Mouse (Mus musculus) forebrain, postnatal 0 days (tissue): ENCODE data around the gene Plekhg2. TPM values are rescaled to one million over a fixed set of nuclear protein-coding genes. Genes with fewer than 3 reads are reported as not detected.

Source experiments
- ATAC-seq: fragments of 200-750 bp; cut with Nextera tagmentation; 2 replicates; pipeline ENCODE4 v1.8.0; 2017; ENCODE audit warnings: mild to moderate bottlenecking, moderate library complexity
- DNase-seq: peaks from one replicate; pipeline ENCODE4 v3.0.0-alpha.2; 2015
- H3K27ac ChIP-seq: fragments of 300-500 bp; sonication (generic); 2 replicates; pipeline ENCODE4 v1.5.1; 2014; ENCODE audit warnings: low read depth, mild to moderate bottlenecking, antibody characterized with exemption, low read length, moderate library complexity, mixed read lengths
- H3K27me3 ChIP-seq: fragments of 300-500 bp; sonication (generic); 2 replicates; pipeline ENCODE4 v1.6.1; 2014; ENCODE audit warnings: mild to moderate bottlenecking, low read length, mixed read lengths; ENCODE audit not compliant: insufficient read depth
- H3K36me3 ChIP-seq: fragments of 300-500 bp; sonication (generic); 2 replicates; pipeline ENCODE4 v1.6.1; 2014; ENCODE audit warnings: mild to moderate bottlenecking, moderate library complexity; ENCODE audit not compliant: insufficient read depth
- H3K4me1 ChIP-seq: fragments of 300-500 bp; sonication (generic); 2 replicates; pipeline ENCODE4 v1.6.1; 2014; ENCODE audit warnings: antibody characterized with exemption; ENCODE audit not compliant: insufficient read depth
- H3K4me2 ChIP-seq: fragments of 300-500 bp; sonication (generic); 2 replicates; pipeline ENCODE4 v1.6.1; 2014; ENCODE audit warnings: low read depth, mild to moderate bottlenecking, moderate library complexity
- H3K4me3 ChIP-seq: fragments of 300-500 bp; sonication (generic); 2 replicates; pipeline ENCODE4 v1.5.1; 2014; ENCODE audit warnings: low read depth, low read length, mixed read lengths
- H3K9ac ChIP-seq: fragments of 300-500 bp; sonication (generic); 2 replicates; pipeline ENCODE4 v1.6.1; 2014; ENCODE audit warnings: mild to moderate bottlenecking
- H3K9me3 ChIP-seq: fragments of 300-500 bp; sonication (generic); 2 replicates; pipeline ENCODE4 v1.6.1; 2016; ENCODE audit warnings: low read length
- CTCF ChIP-seq: sonication (generic); IDR thresholded peaks from 2 replicates; pipeline ENCODE4 v1.5.1; 2016; ENCODE audit warnings: antibody characterized with exemption, control low read depth, low read depth
- WGBS: fragments of 180-500 bp; shearing (Covaris S2); extraction: QIAGEN DNeasy Blood & Tissue Kit; methylation state at CpG from one replicate; pipeline ENCODE4 v1.1.7; 2014; 5-methylcytosine and 5-hydroxymethylcytosine counted together
- polyA plus RNA-seq: library from polyadenylated mRNA; unstranded; fragments of >200 nt; fragmentation: Nextera tagmentation; extraction: Ambion mirVana; gene quantifications from 2 replicates; pipeline ENCODE4 v1.2.1, GENCODE M21; 2015
- total RNA-seq: library from RNA; depleted of rRNA; stranded (reverse); fragments of >200 nt; gene quantifications from 2 replicates; pipeline ENCODE4 v1.2.3, GENCODE M21; 2014; rRNA removed

The Plekhg2 gene
- total RNA-seq (20.3 and 25.7 TPM in 2 replicates), polyA plus RNA-seq (9.0 and 11.4 TPM in 2 replicates)

- ATAC-seq = peak; percentile 79
Observed at GRCm38 (mm10) chr7:28372251-28373108, at the start of gene Plekhg2. Gene Plekhg2, minus strand, starts transcription at chr7:28372599.

GRCm38 (mm10) chr7:28419416-28419815 is 47.0 kb upstream of the Plekhg2 start:
- TF ChIP-seq CTCF = no peak
- no peak overlapping the region for H3K4me2 ChIP-seq
- H3K4me1 ChIP-seq = no peaks in the 10 kb centered on the region
- WGBS = 97% methylated on average over 2 of the region's 2 CpGs
- DNase-seq (no peak), ATAC-seq (no peak)
- H3K27me3 ChIP-seq = no peaks in the 10 kb centered on the region
- H3K9ac ChIP-seq = no peak overlapping the region
- peaks cover 50% of the 10 kb centered on the region for H3K36me3 ChIP-seq
- H3K9me3 ChIP-seq = no peaks in the 10 kb centered on the region
- H3K27ac ChIP-seq = no peak overlapping the region
- H3K4me3 ChIP-seq = no peak overlapping the region

More at GRCm38 (mm10) chr7:28372251-28373108, at the start of gene Plekhg2:
- no peaks in the 10 kb centered on the region for H3K27me3 ChIP-seq
- H3K27ac ChIP-seq = peak within 1 kb of the TSS; percentile 71
- H3K9ac ChIP-seq = peak within 1 kb of the TSS; percentile 69
- WGBS = 2% methylated on average over 62 of the region's 66 CpGs
- H3K36me3 ChIP-seq = peaks cover 12% of the 10 kb centered on the region
- peak within 1 kb of the TSS; percentile 77 for H3K4me3 ChIP-seq
- H3K4me2 ChIP-seq = peak within 1 kb of the TSS; percentile 87
- no peaks in the 10 kb centered on the region for H3K9me3 ChIP-seq
- peak; percentile 61 for TF ChIP-seq CTCF
- DNase-seq = peak; percentile 97
- H3K4me1 ChIP-seq = peaks cover 20% of the 10 kb centered on the region

GRCm38 (mm10) chr7:28418096-28418670 is 45.8 kb upstream of the Plekhg2 start:
- no peak overlapping the region for H3K9ac ChIP-seq
- H3K4me2 ChIP-seq = no peak overlapping the region
- H3K27me3 ChIP-seq = no peaks in the 10 kb centered on the region
- H3K9me3 ChIP-seq = no peaks in the 10 kb centered on the region
- no peak for TF ChIP-seq CTCF
- no peak overlapping the region for H3K4me3 ChIP-seq
- peaks cover 56% of the 10 kb centered on the region for H3K36me3 ChIP-seq
- 63% methylated on average over 8 of the region's 8 CpGs for WGBS
- H3K27ac ChIP-seq = no peak overlapping the region
- DNase-seq (peak; percentile 15), ATAC-seq (peak; percentile 66)
- H3K4me1 ChIP-seq = no peaks in the 10 kb centered on the region

- Histone ChIP-seq H3K27me3 (no peaks in the 10 kb centered on the region), H3K4me3 (no peak overlapping the region), H3K27ac (no peak overlapping the region), H3K9me3 (no peaks in the 10 kb centered on the region), H3K4me2 (no peak overlapping the region), H3K4me1 (no peaks in the 10 kb centered on the region), H3K9ac (no peak overlapping the region), H3K36me3 (peaks cover 56% of the 10 kb centered on the region)
- DNase-seq = no peak
- ATAC-seq = no peak
- peak; percentile 34 for TF ChIP-seq CTCF
Observed at GRCm38 (mm10) chr7:28417368-28417767, 45.0 kb upstream of the Plekhg2 start.

DNA sequence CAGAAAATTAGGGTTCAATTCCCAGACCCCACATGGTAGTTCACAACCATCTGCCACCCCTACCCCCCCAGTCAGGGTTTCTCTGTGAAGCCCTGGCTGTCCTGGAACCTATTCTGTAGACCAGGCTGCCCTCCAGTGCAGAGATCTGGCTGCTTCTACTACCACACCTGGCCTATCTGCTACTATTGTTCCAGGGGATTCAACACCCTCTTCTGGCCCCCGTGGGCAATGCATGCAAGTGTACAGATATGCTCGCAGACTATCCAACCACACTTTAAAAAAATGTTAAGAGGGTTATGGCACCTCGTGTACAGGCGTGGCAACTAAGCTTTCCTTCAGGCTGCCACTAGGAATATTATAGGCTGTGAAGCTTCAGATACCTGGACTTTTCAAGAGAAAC is 40.4 kb upstream of the Plekhg2 start:
- no peak for TF ChIP-seq CTCF
- no peak overlapping the region for H3K4me3 ChIP-seq
- H3K4me2 ChIP-seq = no peak overlapping the region
- H3K27me3 ChIP-seq = no peaks in the 10 kb centered on the region
- no peak overlapping the region for H3K9ac ChIP-seq
- peaks cover 62% of the 10 kb centered on the region for H3K36me3 ChIP-seq
- 86% methylated on average over 4 of the region's 4 CpGs for WGBS
- no peaks in the 10 kb centered on the region for H3K9me3 ChIP-seq
- no peak for ATAC-seq
- DNase-seq = no peak
- no peak overlapping the region for H3K27ac ChIP-seq
- no peaks in the 10 kb centered on the region for H3K4me1 ChIP-seq

- no peak for TF ChIP-seq CTCF
- no peak overlapping the region for H3K4me2 ChIP-seq
- H3K36me3 ChIP-seq = peaks cover 73% of the 10 kb centered on the region
- no peaks in the 10 kb centered on the region for H3K9me3 ChIP-seq
- DNase-seq = no peak
- no peaks in the 10 kb centered on the region for H3K27me3 ChIP-seq
- no peak overlapping the region for H3K9ac ChIP-seq
- no peaks in the 10 kb centered on the region for H3K4me1 ChIP-seq
- ATAC-seq = no peak
- WGBS = 90% methylated on average over 3 of the region's 3 CpGs
- no peak overlapping the region for H3K4me3 ChIP-seq
- H3K27ac ChIP-seq = no peak overlapping the region
Observed at GRCm38 (mm10) chr7:28410841-28411475, 38.6 kb upstream of the Plekhg2 start.

GRCm38 (mm10) chr7:28401942-28402341 is 29.5 kb upstream of the Plekhg2 start:
- Histone ChIP-seq H3K4me1 (no peaks in the 10 kb centered on the region), H3K27ac (no peak overlapping the region), H3K9ac (no peak overlapping the region), H3K9me3 (no peaks in the 10 kb centered on the region), H3K4me3 (no peak overlapping the region), H3K36me3 (peaks cover 96% of the 10 kb centered on the region), H3K4me2 (no peak overlapping the region), H3K27me3 (no peaks in the 10 kb centered on the region)
- 85% methylated on average over 3 of the region's 3 CpGs for WGBS
- ATAC-seq (no peak), DNase-seq (no peak)
- no peak for TF ChIP-seq CTCF
